9 mouse cellular contexts compared by ENCODE assay signal in genomic region chr3:59121067-59121730, GRCm38 (mm10). TPM values are rescaled to one million over a fixed set of nuclear protein-coding genes. Genes with fewer than 3 reads are reported as not detected.
A peak's percentile ranks its signal among the peaks of the same experiment; 100 is the strongest.
DNase-seq lines count a peak whose midpoint lies in the region; ATAC-seq lines count a peak whose summit lies in the region.
"Had no signal": no experiment of that assay in that cellular context is flagged by ENCODE, and none has a peak within 500 bp of the region (broad histone marks: within the 10 kb centered on the region; RNA-seq: fewer than 3 reads in every experiment).

No protein-coding gene starts in this region.

- WGBS in hindbrain, embryonic 13.5 days: 33% methylated on average over 7 of the region's 7 CpGs
- WGBS in stomach, embryonic 16.5 days: 27% methylated on average over 7 of the region's 7 CpGs

- no peaks in the 10 kb centered on the region for H3K27me3 ChIP-seq in hindbrain, embryonic 13.5 days
- H3K27me3 ChIP-seq in stomach, embryonic 16.5 days (ENCODE audit: control insufficient read depth, insufficient read depth, low read length): no peaks in the 10 kb centered on the region

- H3K4me3 ChIP-seq in hindbrain, embryonic 13.5 days: no peak overlapping the region
- no peak overlapping the region for H3K4me3 ChIP-seq in stomach, embryonic 16.5 days (replicated peaks; ENCODE audit: low read length)

- no peak overlapping the region for H3K9ac ChIP-seq in hindbrain, embryonic 13.5 days
- H3K9ac ChIP-seq in stomach, embryonic 16.5 days (ENCODE audit: low read length): no peak overlapping the region

- peaks cover 8% of the 10 kb centered on the region; the same call in 1 of the 2 replicates for H3K4me1 ChIP-seq in hindbrain, embryonic 13.5 days (replicated peaks)
- H3K4me1 ChIP-seq in stomach, embryonic 16.5 days (ENCODE audit: control insufficient read depth, insufficient read depth, low read length): peaks cover 17% of the 10 kb centered on the region

- ATAC-seq in frontal cortex, adult (ENCODE audit: low TSS enrichment): peak; percentile 50
- peak; percentile 64 for ATAC-seq in hindbrain, embryonic 13.5 days (ENCODE audit: low FRiP score)
- peak; percentile 61 for ATAC-seq in stomach, embryonic 16.5 days (ENCODE audit: insufficient read depth, low FRiP score)
- ATAC-seq in megakaryocyte, adult 5-6 weeks (ENCODE audit: poor library complexity, severe bottlenecking): no peak

- H3K36me3 ChIP-seq in hindbrain, embryonic 13.5 days: no peaks in the 10 kb centered on the region
- no peaks in the 10 kb centered on the region for H3K36me3 ChIP-seq in stomach, embryonic 16.5 days (ENCODE audit: control insufficient read depth, insufficient read depth, low read length)

- H3K4me2 ChIP-seq in hindbrain, embryonic 13.5 days: no peak overlapping the region
- H3K4me2 ChIP-seq in stomach, embryonic 16.5 days (ENCODE audit: low read depth, low read length): no peak overlapping the region

- H3K27ac ChIP-seq in hindbrain, embryonic 13.5 days: peak overlapping the region; percentile 46; the same call in 1 of the 2 replicates
- peak overlapping the region; percentile 1; the same call in 1 of the 2 replicates for H3K27ac ChIP-seq in stomach, embryonic 16.5 days (ENCODE audit: low read length)

- H3K9me3 ChIP-seq in hindbrain, embryonic 13.5 days: no peaks in the 10 kb centered on the region
- H3K9me3 ChIP-seq in stomach, embryonic 16.5 days (replicated peaks; ENCODE audit: control insufficient read depth, low read length): no peaks in the 10 kb centered on the region

- DNase-seq in frontal cortex, adult 2 months (ENCODE audit: extremely low spot score in 1 of 2, low spot score in 1 of 2): no peak
- DNase-seq in ovary, postnatal 14 days (ENCODE audit: low spot score): peak; percentile 3
- no peak for DNase-seq in ovary, adult 18-20 months (ENCODE audit: low spot score)
- no peak for DNase-seq in natural killer cell, adult 2 months (ENCODE audit: low spot score in 2 of 2)

RNA-seq across cellular contexts. Expression of gene Gpr171, which starts 19.6 kb away (rescaled TPM):
- not detected in 2 replicates for polyA plus RNA-seq in frontal cortex, adult 2 months (2012; rRNA removed)
- polyA plus RNA-seq in hindbrain, embryonic 13.5 days (2015; fragmentation: Nextera tagmentation; extraction: Ambion mirVana): 0.92 and 1.4 TPM in 2 replicates
- polyA plus RNA-seq in stomach, embryonic 16.5 days (2015; fragmentation: Nextera tagmentation; extraction: Ambion mirVana): 0.81 and 1.0 TPM in 2 replicates
- total RNA-seq in megakaryocyte, adult 5-6 weeks (2015): 6.7 and 7.6 TPM in 2 replicates
- total RNA-seq in megakaryocyte, adult 5-6 weeks (2017): 8.3 and 9.0 TPM in 2 replicates
- total RNA-seq: layer of hippocampus, postnatal 10 days had no signal

RNA-seq across cellular contexts. Expression of gene P2ry14, which starts 32.2 kb away (rescaled TPM):
- 3.7 TPM in 2 replicates for polyA plus RNA-seq in frontal cortex, adult 2 months (2012; rRNA removed)
- polyA plus RNA-seq in hindbrain, embryonic 13.5 days (2015; fragmentation: Nextera tagmentation; extraction: Ambion mirVana): 3.0 and 3.8 TPM in 2 replicates
- polyA plus RNA-seq in stomach, embryonic 16.5 days (2015; fragmentation: Nextera tagmentation; extraction: Ambion mirVana): 6.3 and 6.8 TPM in 2 replicates
- total RNA-seq in megakaryocyte, adult 5-6 weeks (2015): 7.0 and 11.9 TPM in 2 replicates
- 6.2 and 6.8 TPM in 2 replicates for total RNA-seq in megakaryocyte, adult 5-6 weeks (2017)
